Mouse (Mus musculus) fibroblast of lung, adult 2 months (primary cell): Measurements from ENCODE around the gene Inpp4b.

ENCODE experiments used
- DNase-seq: peaks from one replicate; pipeline ENCODE4 v3.0.0-alpha.2; 2011; ENCODE audit warnings: low read depth

Inpp4b gene

DNA sequence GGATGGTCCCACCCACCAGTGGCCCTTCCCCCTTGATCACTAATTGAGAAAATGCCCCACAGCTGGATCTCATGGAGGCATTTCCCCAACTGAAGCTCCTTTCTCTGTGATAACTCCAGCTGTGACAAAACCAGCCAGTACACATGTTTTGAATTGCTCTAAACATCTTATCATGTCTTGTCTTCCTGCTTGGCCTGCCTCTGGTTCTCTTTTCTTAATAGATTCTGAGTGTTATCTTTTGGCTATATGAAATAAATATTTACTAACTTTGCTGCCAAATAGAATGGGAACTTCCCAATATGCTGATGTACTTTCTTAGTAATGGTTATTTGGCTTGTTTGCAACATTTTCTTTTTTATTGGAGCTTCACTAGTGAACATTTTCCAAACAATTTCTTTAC lies 389.0 kb downstream of the Inpp4b start:
- no peak for DNase-seq

DNA sequence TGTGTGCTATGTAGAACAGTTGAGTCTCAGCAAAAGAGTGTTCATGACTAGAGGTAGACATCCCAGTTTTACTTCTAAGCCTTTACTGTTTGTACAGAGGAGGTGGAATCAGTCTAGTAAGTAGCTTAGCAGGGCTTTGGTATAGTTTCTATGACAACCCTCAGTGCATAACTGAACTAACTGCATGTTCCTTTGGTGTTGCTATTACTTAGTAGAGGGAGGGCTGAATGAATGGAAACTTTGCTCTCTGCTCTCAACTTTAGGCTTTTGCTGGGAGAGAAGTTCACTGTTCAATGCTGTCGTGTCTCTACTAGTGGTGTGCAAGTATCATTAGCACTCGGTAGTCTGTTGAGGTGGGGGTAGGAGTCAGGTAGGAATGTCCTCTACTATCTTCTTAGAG lies 393.3 kb downstream of the Inpp4b start:
- DNase-seq = no peak

DNA sequence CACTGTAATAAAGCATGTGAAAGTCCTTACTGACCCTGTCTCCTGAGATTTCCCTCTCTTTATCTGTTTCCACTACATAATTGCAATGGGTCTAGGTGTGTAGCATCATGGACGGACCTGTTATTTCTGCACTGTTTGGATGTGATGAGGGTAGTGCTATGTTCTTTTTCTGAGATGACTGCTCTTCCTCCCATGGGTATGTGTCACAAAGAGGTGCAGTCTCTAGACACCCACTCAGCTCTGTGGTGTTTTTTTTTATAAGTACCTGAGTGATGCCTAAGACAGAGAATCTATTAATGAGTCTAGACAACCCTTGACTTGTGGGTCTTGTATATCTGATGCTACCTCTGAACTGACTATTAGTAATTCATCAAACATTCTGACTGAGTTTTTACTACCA lies 393.7 kb downstream of the Inpp4b start:
- DNase-seq = no peak

DNA sequence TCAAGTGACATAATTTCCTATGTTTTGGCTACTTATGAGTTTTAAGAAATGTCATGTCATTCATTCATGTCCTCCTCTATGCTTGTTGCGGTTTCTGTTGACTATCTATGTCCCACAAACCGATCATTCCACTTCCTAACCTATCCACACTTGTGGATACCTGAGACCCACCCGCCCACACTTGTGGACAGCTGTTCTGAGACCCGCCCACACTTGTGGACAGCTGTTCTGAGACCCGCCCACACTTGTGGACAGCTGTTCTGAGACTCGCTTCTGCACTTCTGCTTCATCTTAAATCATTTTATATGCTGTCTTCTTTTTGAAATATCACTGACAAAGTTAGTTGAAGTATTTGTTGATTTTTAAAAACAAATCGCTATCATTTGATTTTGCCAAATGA lies 400.2 kb downstream of the Inpp4b start:
- no peak for DNase-seq

DNA sequence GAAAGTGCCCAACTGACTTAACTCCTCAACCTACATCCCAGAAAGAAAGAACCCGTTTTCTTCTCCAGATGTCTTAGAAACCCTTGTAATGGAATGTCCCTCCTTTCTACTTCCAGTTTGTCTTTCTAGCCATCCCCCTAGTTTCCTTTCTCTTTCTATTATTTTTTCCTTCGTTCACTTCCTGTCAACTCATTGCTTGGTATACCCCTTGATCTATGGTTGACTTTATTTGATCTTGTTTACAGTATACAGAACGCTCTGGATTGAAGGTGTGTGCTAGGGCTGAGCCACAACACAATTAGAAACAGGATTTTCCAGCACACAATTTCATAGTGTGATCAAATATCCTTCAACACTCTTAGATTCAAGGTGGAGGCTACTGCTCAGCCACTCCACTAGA lies 400.7 kb downstream of the Inpp4b start:
- no peak for DNase-seq

DNA sequence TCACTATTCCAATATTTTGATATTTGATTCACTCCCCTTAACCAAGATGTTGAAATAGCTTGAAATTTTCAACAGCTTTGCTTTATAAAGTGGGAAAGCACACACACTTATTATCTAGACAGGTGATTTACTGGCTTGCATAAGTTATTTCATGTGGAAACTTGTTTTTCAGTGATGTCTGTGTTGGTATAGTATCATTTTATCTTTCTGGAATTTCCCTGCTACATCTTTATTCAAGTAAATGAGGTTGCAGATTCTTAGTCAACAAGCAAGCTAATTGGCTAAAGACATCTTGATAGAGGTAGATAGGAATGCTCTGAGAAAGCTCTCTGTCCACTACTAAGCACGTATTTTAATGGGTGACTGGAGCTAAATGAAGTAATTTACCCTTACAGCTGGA lies 403.1 kb downstream of the Inpp4b start:
- DNase-seq = no peak

DNA sequence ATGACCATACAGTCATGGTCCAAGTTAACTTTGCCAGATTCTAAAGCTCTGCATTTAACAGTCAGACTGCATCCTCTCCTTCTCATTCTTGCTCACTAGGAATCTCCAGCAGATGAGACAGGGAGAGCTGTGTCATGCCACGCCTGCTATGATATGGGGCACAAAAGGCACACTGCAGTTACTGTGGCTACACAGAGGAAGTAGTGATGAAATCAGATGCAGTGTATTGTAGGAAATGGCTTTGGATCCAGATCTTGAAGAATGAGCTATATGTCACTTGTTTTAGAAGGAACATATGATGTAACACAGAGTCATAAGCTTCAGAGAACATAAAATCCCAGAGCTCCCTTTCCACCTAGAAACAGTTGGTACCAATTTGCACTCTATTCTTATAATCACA lies 408.8 kb downstream of the Inpp4b start:
- DNase-seq = no peak

DNA sequence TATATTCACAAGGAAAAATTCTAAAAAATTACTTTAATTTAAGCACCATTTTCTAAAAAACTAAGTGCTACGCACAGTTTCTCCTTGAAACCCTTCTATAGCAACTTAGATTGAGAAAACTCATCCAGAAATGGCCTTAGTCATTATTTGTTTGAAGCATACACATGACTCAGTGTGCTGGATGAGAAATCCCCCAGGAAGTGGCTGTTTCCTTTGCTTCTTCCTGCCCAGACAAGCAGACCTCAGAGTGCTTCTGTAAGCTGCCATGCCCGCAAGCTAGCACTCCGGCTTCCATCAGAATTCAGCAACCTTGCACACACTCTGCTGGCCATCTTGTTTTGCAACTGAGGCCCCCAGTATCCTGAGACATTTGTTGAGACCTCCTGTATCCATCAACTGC lies 414.3 kb downstream of the Inpp4b start:
- DNase-seq = no peak

DNA sequence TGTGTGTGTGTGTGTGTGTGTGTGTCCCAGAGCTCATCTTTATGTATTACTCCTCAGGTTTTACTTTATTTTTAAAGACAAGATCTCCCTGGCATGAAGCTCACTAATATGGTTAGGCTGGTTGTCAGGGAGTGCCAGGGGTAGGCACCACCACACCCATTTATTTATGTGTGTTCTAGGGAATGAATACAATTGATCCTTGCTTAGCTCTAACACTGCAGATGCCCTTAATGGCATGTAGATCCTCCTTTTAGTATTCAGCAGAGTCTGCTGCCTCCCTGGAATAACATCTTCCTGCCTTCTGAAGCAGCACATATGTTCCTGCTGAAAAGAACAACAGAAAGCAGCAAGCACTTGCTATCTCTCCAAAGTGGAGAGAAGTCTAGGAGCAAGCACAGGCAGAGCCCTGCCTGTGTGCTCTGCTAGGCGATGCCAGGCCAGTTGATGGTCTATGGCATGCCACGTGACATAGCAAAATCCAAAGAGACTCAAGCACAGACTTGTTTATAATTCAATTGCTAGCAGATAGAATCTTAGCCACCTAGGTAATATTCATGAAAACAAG lies 415.3 kb downstream of the Inpp4b start:
- no peak for DNase-seq

DNA sequence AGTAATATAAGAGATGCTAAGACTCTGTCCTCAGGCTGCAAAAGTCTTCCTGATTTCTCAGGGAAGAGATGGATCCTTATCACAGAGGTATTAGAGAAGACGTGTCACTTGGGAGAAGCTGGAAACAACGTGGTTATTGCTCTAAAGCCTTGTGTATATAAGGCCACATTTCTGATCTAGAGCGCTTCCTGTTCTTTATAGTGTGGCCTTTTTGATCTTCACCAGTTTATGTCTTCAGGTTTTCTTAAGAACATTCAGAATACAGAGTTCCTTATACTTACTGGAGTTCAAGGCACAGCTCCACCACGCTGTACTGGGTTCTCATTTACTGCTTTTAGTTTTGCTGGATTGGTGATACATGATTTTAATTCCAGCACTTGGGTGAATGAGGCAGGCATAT lies 419.1 kb downstream of the Inpp4b start:
- no peak for DNase-seq

DNA sequence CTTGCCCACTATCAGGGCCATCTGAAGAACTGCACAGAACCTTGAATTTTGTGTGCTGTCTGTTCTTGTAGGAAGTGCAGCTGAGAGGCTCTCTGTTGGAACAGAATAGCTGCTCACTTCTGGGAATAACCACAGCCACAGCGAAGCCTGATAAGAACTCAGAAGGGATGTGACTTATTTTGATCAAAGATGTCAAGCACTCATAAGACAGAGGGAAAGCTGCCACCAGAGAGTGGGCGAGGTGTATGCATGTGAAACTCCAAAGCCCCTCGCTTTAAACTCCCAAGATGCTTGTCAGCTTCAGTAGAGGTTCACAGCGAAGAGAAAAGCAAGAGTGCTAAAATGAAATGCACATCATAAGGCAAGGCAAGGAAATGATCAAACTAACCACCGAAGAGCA lies 423.7 kb downstream of the Inpp4b start:
- DNase-seq = no peak

DNA sequence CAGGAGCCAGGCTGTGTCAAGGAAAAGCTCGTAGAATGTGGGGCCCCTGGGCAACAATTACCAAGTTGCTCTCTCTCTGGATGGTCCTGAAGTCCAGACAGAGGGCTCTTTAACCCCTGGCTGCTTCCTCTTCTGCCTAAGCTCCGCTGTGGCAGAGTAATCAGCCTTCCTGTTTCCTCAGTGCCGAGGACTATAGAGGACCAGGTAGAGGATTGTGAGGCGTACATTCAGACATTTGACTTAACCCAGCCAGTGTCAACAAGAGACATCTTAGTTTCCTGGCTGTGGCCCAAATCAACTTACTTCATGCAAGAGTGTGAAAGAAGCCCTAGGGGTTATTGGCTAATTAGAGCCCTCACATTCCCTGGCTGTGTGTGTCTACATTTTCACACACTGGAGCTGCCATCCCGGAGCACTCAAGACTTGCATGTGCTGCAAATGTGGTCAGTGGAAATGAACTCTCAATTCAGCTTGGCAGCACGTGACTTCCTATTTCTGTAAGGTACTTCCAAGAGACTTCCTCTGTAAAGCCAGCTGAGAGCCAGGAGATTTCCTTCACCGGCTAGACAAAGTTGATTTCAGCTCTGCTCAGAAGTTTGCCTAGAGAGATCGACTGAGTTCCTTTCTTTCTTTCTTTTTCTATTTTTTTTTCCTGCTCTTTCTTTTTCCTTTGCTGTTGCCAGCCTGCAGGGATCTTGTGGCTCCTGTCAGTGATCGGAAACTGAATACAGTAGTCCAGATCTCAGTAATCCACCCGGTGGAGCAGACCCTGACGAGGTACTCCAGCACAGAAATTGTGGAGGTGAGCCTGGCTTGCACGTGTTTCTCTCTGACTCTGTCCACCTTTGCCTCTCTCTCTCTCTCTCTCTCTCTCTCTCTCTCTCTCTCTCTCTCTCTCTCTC lies 425.3 kb downstream of the Inpp4b start:
- DNase-seq = no peak

DNA sequence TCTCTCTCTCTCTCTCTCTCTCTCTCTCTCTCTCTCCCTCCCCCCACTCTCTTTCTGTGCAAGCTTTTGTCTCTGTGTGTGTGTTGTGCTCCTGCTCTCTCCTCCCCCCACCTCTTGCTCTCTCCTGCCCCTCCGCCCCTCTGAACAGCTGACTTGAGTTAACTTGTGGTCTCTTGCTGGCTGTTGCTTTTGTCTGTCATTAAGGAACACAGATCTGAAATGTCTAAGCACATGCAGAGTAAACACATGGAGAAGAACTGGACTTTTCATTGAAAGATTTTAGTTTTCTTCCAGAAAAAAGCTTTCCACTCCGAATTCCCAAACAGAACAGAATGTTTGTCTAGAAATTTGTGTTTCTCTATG lies 425.9 kb downstream of the Inpp4b start:
- DNase-seq = no peak

DNA sequence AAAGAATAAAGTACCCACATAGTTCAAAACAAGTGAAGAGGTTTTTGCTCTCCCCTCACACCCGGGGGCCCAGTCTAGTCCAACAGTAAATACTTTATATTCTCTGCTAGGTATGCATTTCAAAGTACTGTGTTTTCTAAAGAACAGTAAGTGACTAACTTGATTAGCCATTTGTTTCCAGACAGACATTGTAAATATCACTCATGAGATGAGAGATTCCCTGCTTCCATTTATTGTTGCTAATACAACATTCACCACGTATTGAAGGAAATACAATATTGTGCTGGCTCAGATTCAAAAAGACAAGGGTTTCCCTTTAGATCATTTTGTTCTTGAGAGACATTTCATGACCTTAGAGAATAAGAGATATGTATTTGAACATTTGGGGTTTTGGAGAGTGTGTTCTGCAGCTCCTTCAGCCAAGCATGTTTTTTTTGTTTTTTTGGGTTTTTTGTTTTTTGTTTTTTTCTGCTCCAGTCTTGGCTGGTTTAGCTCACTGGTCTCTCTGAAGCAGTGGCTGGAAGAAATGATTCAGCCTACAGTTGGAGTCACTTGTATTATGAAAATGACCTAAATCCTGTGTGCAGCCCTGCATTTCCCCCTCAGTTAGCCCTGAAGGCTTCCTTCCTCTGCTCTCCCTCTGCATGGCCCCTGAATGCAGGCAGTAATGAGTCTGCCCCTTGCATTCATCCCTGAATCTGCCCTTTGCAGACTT lies 426.5 kb downstream of the Inpp4b start:
- DNase-seq = no peak

DNA sequence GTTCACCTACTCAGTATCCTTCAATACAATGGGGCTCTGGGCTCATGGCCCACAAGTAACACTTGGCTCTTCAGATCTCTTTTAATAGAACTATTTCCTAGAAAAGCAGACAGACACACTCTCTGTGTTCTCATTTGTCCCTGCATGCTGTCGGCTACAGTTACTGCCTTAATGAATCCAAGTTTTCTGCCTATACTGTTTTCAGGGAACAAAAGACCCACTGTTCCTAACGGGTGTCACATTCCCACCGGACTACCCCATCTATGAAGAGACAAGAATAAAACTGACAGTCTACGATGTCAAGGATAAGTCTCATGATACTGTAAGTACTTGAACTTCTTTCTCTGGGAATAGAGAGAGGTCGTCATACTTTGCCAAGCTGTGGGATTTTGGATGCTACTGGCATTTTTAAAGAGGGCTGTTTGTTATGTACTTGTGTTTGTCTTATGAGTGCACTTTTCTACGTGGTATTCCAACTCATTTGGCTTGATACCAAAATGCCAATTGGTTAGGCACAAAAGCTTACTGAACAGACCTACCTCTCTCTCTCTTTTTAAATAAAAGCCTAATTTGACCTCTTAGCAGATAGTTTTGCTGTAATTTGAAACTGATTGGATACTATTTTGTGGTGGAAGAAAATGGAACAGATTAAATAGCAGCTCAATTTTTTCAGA lies 428.4 kb downstream of the Inpp4b start:
- no peak for DNase-seq

DNA sequence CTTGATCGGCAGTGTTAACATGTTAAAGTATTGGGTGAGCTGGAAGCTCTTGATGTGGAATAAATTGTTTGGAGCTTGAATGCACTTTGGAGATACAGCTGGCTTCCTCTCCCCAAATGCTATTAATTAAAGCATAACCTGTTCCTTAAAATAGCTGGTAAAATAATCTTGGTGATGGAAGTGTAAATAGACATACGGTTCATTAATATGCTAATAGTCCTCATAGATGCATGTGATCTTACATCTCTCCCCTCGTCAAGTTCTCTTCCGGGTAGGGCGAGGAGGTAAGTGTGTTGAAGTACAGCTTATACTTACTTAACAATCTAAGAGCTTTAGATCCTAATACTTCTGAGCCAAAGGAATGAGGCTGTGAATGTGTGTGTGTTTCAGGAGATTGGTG lies 430.5 kb downstream of the Inpp4b start:
- no peak for DNase-seq

DNA sequence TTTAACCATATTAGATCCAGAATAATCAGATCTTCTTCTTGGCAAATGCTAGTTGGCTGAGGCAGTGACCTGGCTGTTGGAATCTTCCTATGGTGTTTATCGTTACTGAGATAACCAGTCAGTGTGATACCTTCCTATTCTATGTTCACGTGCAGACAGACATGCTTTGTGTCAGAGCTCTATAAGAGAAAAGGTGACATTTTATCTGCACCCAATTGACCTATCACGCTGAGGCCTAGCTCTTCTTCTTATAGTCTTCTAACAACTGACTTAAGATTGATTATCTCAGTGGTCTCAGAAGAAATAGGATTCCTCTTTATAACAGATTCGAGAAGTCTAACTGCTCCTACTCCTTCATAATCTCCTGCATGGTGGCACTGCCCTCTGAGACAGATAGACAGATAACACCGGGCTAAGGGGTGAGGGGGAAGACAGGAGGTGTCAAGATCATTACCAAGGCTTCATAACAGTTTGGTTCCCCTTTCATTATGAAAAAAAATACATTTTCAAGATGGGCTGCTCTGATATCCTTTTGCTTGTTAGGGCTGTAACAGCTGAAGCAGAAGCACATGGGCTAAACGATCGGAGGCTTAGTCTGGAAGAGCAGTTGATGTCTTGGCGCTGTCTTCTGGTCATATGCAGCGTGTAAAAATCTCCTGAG lies 431.1 kb downstream of the Inpp4b start:
- DNase-seq = no peak

DNA sequence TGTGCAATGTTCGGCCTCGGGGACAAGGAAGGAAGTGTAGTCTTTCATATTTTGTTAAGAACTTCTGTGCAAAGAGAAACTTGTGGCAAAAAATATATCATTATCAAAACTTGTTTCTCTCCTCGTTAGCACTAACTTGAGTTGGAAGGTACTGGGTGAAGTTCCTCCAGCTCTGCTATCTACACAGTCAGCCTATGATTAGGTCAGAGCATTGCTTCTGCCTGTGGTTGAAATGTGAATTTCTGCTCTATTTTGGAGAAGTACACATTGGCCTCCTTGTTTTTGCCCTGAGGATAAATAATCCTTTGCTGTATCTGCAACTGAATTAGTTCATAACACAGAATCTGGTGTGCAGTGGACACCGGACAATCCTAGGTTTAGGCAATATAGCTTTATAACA lies 431.7 kb downstream of the Inpp4b start:
- DNase-seq = no peak

DNA sequence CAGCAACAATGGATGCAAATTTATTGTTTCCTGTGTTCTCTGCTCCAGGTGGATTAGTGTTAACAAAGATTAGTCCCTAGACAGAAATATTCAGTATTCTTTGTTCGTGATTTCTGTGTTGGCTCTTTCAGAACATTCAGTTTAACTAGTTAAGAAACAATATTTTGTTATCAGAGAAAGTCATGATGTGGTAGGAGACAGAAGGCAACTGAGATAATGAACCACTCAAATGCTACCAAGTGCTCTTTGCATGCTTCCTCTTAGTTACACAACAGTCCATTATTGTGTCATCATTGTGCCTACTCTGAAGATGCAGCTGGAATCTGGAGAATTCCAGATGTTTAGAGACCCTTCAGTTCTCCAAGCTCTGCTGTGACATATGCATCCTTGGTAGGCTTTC lies 432.1 kb downstream of the Inpp4b start:
- no peak for DNase-seq

DNA sequence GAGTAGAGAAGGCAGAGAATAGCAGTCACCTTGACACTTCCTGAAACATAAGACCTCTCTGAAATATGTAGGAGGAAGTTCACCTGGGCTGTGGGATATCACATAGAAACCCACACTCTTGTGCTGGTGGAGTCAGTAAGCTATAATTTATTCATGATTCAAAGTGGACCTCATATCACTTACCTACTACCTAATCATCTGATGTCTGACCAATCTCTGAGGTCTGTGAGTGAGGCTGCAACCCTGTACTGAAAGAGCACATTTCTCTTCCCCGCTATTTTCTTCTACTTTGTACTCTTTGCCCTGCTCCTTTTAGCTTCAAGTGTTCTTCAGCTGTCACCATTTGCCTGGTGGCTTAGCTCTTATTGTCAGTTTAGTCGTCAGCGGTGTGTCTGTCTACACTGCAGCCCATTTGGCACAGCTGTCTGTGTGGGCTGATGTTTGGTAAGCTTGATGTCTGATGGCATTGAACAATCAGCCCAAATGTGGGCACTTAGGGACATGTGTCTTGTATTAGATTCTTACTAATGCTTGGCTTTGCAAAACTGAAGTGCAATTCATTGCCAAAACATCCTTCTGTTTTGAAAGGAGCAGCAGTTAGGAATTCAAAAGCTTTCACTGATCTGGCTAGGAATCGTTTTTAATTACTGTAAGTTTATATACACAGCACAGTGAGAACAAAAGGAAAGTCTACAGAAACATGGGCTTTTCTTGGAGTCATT lies 434.3 kb downstream of the Inpp4b start:
- DNase-seq = no peak

DNA sequence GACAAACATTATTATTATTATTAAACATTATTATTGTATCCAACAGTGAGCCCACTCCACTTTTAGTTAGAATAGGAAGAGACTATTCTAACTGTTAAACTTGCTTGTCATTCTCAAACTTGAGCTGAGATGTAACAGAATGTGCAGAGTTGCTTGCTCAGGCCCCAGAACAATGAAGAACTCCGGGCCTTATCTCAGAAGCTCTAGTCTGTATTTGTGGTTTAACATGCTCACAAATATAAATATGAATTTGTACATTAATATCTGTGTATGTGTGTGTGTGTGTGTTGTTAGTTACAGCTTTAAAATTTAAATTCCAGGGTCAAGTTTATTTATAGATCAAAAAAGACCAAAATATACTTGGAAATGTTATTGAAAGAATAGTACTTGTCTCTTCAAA lies 435.3 kb downstream of the Inpp4b start:
- no peak for DNase-seq

DNA sequence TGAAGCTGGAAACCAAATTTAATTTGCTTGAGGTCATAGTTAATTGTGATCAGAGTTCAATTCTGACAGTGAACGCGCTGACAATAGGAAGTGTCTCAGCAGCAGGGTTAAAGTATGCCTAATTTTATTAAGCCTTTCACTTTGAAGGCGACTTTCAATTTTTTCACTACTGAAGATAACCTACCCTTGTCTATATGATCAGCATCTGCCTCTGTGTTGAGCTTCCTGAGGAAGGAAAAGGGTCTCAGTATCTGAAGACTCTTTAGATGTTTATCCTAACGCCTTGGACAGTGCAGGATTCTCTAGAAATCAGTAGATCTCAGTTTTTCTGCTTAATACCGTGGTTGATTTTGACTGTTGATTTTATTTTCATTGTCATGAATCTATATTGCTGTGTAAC lies 437.1 kb downstream of the Inpp4b start:
- DNase-seq = no peak
